Mouse (Mus musculus): Measurements from ENCODE around the gene Dnmbp.

Gene Dnmbp

DNA sequence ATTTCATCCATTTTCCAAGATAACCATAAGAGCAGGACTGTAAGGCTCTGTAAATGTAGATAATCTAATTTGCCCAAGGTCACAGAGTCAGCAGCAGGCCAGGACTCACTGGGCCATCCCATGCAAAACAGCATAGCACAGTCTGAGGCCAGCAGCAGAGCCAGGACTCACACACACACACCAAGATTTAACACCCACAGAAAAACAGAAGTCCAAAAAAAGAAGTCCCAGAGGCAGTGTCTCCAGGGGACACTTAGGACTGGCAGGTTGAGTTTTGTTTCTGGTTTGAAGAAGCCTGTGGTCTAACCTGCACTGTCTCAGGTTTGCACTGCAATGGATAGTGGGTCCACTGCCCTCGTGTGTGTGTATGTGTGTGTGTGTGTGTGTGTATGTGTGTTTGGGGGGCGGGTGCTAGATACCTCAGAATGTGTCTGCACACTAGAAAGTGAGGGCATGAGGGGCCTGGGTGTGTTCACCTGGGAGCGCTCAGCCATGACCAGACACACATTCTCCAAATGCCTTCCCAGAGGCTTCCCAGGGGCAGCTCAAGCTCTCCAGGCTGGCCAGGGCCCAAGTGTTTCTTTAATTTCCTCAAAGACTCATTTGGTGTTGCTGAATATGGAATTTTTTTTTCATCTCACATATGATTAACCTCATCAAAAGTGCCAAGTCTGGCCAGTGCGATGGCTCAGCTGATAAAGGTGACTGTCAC, 27.1 kb downstream of the Dnmbp start:
- DNase-seq (ENCODE audit: low spot score in 2 of 2): no peak

- DNase-seq (ENCODE audit: low spot score in 2 of 2): no peak
Observed at GRCm38 (mm10) chr19:43906492-43906891, 33.5 kb downstream of the Dnmbp start.

GRCm38 (mm10) chr19:43905985-43906384, 34.0 kb downstream of the Dnmbp start:
- DNase-seq (ENCODE audit: low spot score in 2 of 2): no peak

- no peak for DNase-seq (ENCODE audit: low spot score in 2 of 2)
Observed at GRCm38 (mm10) chr19:43905136-43905535, 34.9 kb downstream of the Dnmbp start.

GRCm38 (mm10) chr19:43904327-43904726, 35.7 kb downstream of the Dnmbp start:
- DNase-seq (ENCODE audit: low spot score in 2 of 2): no peak

GRCm38 (mm10) chr19:43902887-43903286, 37.1 kb downstream of the Dnmbp start:
- DNase-seq (ENCODE audit: low spot score in 2 of 2): no peak

DNA sequence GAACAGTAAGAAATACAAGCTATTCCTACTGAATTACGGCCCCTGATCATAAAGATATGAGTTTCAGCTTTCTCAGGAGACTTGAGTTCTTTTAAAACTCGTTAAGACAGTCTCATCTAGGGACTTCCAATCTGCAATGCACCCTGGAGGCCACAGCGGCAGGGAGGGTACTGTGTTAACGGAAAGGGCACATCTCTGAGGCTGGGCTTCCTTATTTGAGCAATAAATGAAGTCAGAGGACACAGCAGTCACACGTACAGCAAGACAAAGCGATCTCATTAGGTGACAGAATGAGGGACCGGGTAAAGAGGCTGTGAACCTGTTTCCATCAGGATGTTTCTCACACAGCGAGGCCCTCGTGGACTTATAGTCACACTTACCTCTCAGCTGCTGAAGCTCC, 39.3 kb downstream of the Dnmbp start:
- no peak for DNase-seq (ENCODE audit: low spot score in 2 of 2)

DNA sequence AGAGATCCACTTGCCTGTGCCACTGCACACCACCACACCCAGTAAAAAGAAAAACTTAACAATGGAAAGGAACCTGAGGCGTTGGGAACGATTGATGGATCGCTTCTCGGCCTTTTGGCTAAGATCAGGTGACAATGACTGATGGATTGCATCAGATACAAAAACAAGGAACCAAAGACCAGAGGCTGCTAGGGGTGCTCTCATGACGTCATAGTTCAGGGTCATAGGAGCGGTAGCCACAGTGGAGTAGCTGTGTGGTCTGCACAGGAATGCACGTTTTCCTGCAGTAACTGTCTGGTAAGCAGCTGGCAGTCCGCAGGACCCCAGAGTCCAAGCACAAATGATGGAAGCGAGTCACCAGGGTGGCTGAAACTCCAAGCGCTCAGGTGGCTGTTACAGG, 41.4 kb downstream of the Dnmbp start:
- no peak for DNase-seq (ENCODE audit: low spot score in 2 of 2)

GRCm38 (mm10) chr19:43896441-43896840, 43.5 kb downstream of the Dnmbp start:
- DNase-seq (ENCODE audit: low spot score in 2 of 2): peak; percentile 14 to 44

DNA sequence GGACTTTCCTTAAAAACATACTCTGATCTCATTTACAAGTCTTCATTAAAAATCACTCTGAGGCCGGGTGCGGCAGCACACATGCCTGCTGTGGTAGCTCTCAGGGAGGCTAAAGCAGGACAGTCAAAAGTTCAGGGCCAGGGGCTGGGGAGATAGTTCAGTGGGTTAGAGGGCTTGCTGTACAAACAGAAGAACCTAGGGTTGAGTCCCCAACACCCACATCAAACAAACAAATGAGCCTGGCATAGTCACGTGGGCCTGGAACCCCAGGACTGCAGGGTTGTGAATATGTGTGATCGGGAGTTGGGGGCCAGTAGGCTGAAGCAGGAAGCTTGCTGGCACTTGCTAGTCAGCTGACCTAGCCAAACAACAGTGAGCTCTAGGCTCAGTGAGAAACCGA, 44.0 kb downstream of the Dnmbp start:
- no peak for DNase-seq (ENCODE audit: low spot score in 2 of 2)

DNA sequence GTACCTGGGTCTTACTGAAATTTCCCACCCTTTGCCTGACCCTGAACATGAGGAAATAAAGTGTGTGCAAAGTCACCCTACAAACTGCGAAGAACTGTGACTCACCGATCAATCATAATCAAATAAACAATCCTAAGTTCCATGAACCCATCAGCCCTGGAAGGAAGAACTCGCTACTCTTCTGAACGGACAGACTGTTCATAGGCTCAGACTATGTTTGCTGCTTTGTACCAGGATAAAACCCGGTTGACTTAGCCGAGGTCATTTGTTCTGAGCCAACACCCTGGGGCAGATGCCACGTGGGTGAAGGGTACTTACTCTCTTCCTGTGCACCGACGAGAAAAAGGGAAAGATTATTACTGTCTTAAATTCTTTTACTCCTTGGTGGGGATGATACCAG, 45.2 kb downstream of the Dnmbp start:
- DNase-seq (ENCODE audit: low spot score in 2 of 2): no peak

GRCm38 (mm10) chr19:43894070-43894469, 45.9 kb downstream of the Dnmbp start:
- no peak for DNase-seq (ENCODE audit: low spot score in 2 of 2)

- DNase-seq (ENCODE audit: low spot score in 2 of 2): no peak
Observed at GRCm38 (mm10) chr19:43890487-43890886, 49.5 kb downstream of the Dnmbp start.

DNA sequence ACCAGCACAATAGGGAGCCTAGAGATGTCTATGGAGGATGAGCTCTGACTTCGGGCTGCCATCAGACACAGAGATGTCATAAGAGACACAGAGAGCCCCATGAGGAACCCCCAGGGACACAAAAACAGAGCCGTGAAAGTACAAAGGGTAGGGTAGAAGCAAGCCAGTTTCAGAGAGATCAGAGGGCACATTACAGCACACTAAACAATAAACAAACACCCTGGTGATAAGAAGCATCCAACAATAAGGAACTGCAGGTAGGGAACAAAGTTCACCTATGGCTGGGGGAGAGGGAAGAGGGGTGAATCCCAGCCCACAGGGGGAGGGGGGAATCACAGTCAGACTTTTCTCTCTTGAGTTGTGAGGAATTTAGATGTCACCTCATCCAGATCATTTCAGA, 52.3 kb downstream of the Dnmbp start:
- DNase-seq (ENCODE audit: low spot score in 2 of 2): no peak

DNA sequence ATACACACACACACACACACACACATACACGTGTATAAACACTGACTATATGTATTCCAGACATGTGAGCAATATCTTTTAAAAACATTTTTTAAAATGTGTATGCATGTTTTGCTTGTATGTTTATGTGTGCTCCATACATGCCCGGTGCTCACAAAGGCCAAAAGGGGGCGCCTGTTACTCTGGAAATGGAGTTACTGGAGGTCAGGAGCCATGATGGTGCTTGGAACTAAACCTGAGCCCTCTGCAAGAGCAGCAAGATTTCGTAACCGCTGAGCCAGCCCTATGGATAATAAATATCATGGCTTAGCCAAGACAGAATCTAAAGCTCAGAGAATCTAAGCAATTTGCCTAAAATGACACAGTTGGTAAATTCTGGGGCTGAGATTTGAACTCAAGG, 52.7 kb downstream of the Dnmbp start:
- no peak for DNase-seq (ENCODE audit: low spot score in 2 of 2)

DNA sequence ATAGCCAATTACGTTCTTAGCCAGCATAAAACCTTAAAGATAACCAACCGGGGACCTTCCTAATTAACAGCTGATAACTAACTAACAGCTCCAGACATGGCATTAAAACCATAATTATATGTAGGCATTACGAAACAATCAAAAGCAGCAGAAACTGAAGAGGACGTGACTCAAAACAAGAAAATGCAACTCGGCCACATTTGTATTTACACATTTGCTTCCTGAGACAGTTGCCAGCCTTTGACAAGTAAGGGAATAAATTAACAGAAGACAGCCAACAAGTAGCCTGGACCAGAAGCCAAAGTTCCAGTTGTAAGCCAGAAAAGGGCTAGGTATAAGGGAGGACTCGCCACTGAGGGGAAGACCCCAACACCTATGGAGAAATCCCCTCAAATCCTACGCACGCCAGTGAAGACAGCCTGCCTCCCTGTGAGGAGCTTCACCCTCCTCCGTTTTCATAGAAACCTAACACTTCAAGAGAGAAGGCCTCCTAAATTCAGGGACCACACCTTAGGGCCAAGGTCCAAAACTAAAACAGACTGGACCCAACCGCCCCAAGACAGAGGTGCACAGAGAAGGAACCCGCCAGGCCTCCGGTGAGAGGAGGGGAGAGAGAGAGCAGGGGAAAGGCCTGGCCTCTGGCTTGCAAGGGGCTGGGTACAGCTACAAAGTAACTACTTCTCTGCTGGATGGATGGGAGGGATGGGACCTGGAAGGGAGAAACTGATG, 53.5 kb downstream of the Dnmbp start:
- DNase-seq (ENCODE audit: low spot score in 2 of 2): no peak

DNA sequence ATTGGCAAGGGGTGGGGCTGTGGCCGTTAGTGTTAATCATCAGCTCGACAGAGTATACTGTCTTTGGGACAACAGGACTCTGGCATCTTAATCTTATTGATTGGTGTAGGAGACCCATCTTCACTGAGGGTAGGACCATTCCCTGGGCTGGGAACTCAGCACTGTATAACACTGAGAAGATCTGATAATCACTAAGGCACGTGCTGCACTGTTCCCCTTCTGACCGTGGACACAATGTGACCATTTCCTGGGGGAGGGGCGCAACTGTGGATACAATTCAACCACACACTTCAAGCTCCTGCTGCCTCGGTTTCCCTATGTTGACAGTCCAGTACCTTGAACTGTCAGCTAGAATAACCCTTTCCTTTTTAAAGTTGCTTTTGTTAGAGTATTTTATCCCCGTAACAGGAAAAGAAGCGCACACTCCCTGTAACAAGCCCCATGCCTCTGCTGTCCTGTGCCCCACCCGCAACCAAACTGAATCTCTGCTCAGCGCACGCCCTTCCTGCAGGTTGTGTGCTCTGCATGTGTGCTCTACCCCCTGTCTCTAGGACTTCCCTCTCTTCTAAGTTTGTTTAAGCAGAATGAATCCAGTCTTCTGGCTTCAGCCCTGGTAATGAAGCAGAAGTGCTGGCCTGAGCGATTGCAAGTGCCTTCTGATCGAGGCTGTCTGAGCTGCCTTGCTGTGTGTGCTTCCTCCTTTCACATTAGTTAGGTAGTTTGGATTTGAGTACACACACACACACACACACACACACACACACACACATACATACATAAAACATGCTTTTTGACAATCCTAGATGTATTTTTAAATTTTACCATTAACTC, 55.1 kb downstream of the Dnmbp start:
- no peak for DNase-seq (ENCODE audit: low spot score in 2 of 2)

GRCm38 (mm10) chr19:43882895-43883573, 57.0 kb downstream of the Dnmbp start:
- DNase-seq (ENCODE audit: low spot score in 2 of 2): no peak

- no peak for DNase-seq (ENCODE audit: low spot score in 2 of 2)
Observed at GRCm38 (mm10) chr19:43881615-43882014, 58.4 kb downstream of the Dnmbp start.

DNA sequence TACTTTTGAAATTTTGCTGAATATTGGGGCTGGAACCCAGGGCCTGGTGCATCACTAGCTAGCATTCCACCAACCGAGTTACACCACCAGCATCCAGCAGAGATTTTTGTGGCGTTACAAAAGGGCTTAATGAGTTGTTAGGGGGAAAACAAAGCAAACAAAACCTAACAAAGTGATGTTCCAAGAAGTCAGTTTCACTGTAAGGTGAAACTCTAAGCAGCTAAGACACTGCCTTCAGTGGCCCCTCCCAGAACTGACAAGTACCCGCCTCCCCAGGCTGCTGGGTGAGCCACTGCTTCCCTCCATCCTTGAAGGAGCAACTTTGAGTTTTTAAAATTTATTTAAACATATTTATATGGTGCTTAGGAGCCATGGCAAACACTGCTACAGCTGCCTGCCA, 59.6 kb downstream of the Dnmbp start:
- no peak for DNase-seq (ENCODE audit: low spot score in 2 of 2)

- DNase-seq (ENCODE audit: low spot score in 2 of 2): peak; percentile 20 to 23
Observed at GRCm38 (mm10) chr19:43879401-43880212, 60.4 kb downstream of the Dnmbp start.
